Mouse (Mus musculus) ES-Bruce4 (cell line): ENCODE measurements at regions not wholly inside any gene's neighbourhood (a gene's known extent, or its start where the extent isn't known, plus 50 kb on each side); places are given as distances from the start of the nearest gene placed in this dataset.

Experiments
- H3K27ac ChIP-seq: 2 replicates; pipeline ENCODE4 v1.5.1; 2012; ENCODE audit warnings: low read length, inconsistent platforms; ENCODE audit not compliant: insufficient read depth
- H3K27me3 ChIP-seq: 2 replicates; pipeline ENCODE4 v1.6.1; 2012; ENCODE audit warnings: mild to moderate bottlenecking, low read length, inconsistent platforms; ENCODE audit not compliant: control insufficient read depth, poor library complexity, insufficient read depth, severe bottlenecking
- H3K36me3 ChIP-seq: 2 replicates; pipeline ENCODE4 v1.6.1; 2012; ENCODE audit warnings: inconsistent platforms, mild to moderate bottlenecking, low read length, moderate library complexity; ENCODE audit not compliant: control insufficient read depth, poor library complexity, insufficient read depth, severe bottlenecking
- H3K4me1 ChIP-seq: one replicate; pipeline ENCODE4 v1.8.1; 2011; ENCODE audit warnings: low read length; ENCODE audit not compliant: control insufficient read depth, insufficient read depth
- H3K4me3 ChIP-seq: 2 replicates; pipeline ENCODE4 v1.5.1; 2011; ENCODE audit warnings: low read depth, mild to moderate bottlenecking, low read length
- H3K9ac ChIP-seq: 2 replicates; pipeline ENCODE4 v1.6.1; 2012; ENCODE audit warnings: low read depth, mild to moderate bottlenecking, inconsistent platforms; ENCODE audit not compliant: poor library complexity, severe bottlenecking
- H3K9me3 ChIP-seq: replicated peaks from 2 replicates; pipeline ENCODE4 v1.6.1; 2012; ENCODE audit warnings: mild to moderate bottlenecking, low read length, inconsistent platforms; ENCODE audit not compliant: control insufficient read depth, poor library complexity, insufficient read depth, severe bottlenecking
- CTCF ChIP-seq: IDR thresholded peaks from one replicate; pipeline ENCODE4 v1.8.1; 2011; ENCODE audit warnings: low read depth, low read length
- EP300 ChIP-seq: IDR thresholded peaks from 2 replicates; pipeline ENCODE4 v1.6.1; 2011; ENCODE audit warnings: low read depth, low read length; ENCODE audit not compliant: insufficient read depth
- POLR2A ChIP-seq: IDR thresholded peaks from one replicate; pipeline ENCODE4 v1.8.1; 2011; ENCODE audit warnings: low read length; ENCODE audit not compliant: insufficient read depth

GRCm38 (mm10) chr11:44052481-44052880, 151.5 kb upstream of the Adra1b start:
- TF ChIP-seq EP300, result no peak
- no peak for TF ChIP-seq POLR2A
- no peak for TF ChIP-seq CTCF
- Histone ChIP-seq H3K9me3 (no peaks in the 10 kb centered on the region), H3K27ac (no peak overlapping the region), H3K27me3 (no peaks in the 10 kb centered on the region), H3K9ac (no peak overlapping the region), H3K36me3 (no peaks in the 10 kb centered on the region), H3K4me1 (no peaks in the 10 kb centered on the region), H3K4me3 (no peak overlapping the region)

- H3K36me3 ChIP-seq, result no peaks in the 10 kb centered on the region
- no peak for TF ChIP-seq POLR2A
- no peak for TF ChIP-seq CTCF
- TF ChIP-seq EP300, result no peak
- H3K9me3 ChIP-seq, result no peaks in the 10 kb centered on the region
- no peaks in the 10 kb centered on the region for H3K4me1 ChIP-seq
- no peak overlapping the region for H3K27ac ChIP-seq
- no peak overlapping the region for H3K9ac ChIP-seq
- no peaks in the 10 kb centered on the region for H3K27me3 ChIP-seq
- H3K4me3 ChIP-seq, result no peak overlapping the region
Measured at GRCm38 (mm10) chr11:44062446-44062845, 161.4 kb upstream of the Adra1b start.

DNA sequence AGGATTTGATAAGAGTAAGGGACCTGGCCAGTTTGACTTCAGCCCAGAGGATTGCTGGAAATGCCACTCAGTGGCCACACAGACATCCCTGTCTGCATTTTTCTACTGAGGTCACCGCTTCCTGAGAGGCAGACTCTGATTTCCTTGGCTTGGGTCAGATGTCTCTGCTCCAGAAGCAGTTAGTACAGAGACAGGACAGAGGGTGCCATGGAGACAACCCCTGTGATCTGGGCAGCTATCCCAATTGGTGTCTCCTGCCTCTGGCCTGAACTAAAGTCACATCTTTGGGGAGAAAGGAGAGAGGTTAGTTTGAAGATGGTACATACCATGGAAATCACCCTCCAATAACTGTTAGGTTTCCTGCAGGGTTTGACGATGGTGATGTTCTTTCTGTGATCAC, 165.2 kb upstream of the Adra1b start:
- H3K9ac ChIP-seq, result no peak overlapping the region
- no peak for TF ChIP-seq POLR2A
- no peaks in the 10 kb centered on the region for H3K36me3 ChIP-seq
- H3K27ac ChIP-seq, result no peak overlapping the region
- no peak overlapping the region for H3K4me3 ChIP-seq
- H3K27me3 ChIP-seq, result no peaks in the 10 kb centered on the region
- H3K9me3 ChIP-seq, result no peaks in the 10 kb centered on the region
- no peaks in the 10 kb centered on the region for H3K4me1 ChIP-seq

- no peaks in the 10 kb centered on the region for H3K27me3 ChIP-seq
- TF ChIP-seq POLR2A (no peak), CTCF (no peak), EP300 (no peak)
- H3K9ac ChIP-seq, result no peak overlapping the region
- no peaks in the 10 kb centered on the region for H3K36me3 ChIP-seq
- H3K9me3 ChIP-seq, result no peaks in the 10 kb centered on the region
- no peak overlapping the region for H3K27ac ChIP-seq
- H3K4me3 ChIP-seq, result no peak overlapping the region
- no peaks in the 10 kb centered on the region for H3K4me1 ChIP-seq
Measured at GRCm38 (mm10) chr11:44083716-44084115, 182.7 kb upstream of the Adra1b start.

GRCm38 (mm10) chr11:44086951-44087350, 185.9 kb upstream of the Adra1b start:
- TF ChIP-seq EP300 (no peak), CTCF (peak; percentile 42)
- Histone ChIP-seq H3K4me1 (no peaks in the 10 kb centered on the region), H3K36me3 (no peaks in the 10 kb centered on the region), H3K27me3 (no peaks in the 10 kb centered on the region), H3K27ac (no peak overlapping the region), H3K9me3 (no peaks in the 10 kb centered on the region), H3K4me3 (no peak overlapping the region), H3K9ac (no peak overlapping the region)

DNA sequence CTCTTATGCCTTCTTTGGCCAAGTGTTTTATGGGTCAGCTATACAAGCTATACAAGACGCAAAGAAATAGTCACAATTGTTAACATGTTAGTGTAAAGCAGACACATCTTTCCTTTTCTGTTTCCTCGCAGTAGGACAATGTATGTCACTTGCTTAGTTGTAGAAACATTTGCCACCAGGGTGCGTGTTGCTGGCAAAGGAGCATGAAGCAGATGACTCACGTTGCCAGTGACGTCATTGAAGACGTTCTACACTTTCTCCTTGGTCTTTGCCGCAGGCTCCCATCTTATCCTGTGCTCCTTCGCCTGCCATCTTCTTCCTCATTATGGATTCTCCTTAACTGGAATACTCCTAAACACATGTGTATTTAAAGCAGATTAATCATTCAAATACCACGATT, 188.5 kb upstream of the Adra1b start:
- no peaks in the 10 kb centered on the region for H3K9me3 ChIP-seq
- no peak overlapping the region for H3K4me3 ChIP-seq
- H3K27me3 ChIP-seq, result no peaks in the 10 kb centered on the region
- no peaks in the 10 kb centered on the region for H3K4me1 ChIP-seq
- no peak overlapping the region for H3K27ac ChIP-seq
- no peaks in the 10 kb centered on the region for H3K36me3 ChIP-seq
- TF ChIP-seq EP300 (no peak), POLR2A (no peak), CTCF (no peak)
- H3K9ac ChIP-seq, result no peak overlapping the region
